Mouse (Mus musculus) A20 (cell line): Measurements from ENCODE around the gene Zfp641.

Experiments used
- DNase-seq: peaks from one replicate; pipeline ENCODE4 v3.0.0-alpha.2; 2011; ENCODE audit warnings: low read depth, low spot score

Zfp641 gene

GRCm38 (mm10) chr15:98295628-98296551 lies at the start of gene Zfp641:
Gene Zfp641 (minus strand): TSS chr15:98296161.
- DNase-seq, result no peak

- no peak for DNase-seq
These were observed 44.9 kb upstream of the Zfp641 start, which contains the start of gene Olfr284 for GRCm38 (mm10) chr15:98340887-98341286. Gene Olfr284 (minus strand): TSS chr15:98340987.

- DNase-seq, result no peak
These were observed 21.3 kb upstream of the Zfp641 start, which contains the start of gene Olfr285 for GRCm38 (mm10) chr15:98317177-98317724. Gene Olfr285 (minus strand): TSS chr15:98317353.

- peak; percentile 43 for DNase-seq
These were observed 19.7 kb upstream of the Zfp641 start for GRCm38 (mm10) chr15:98315703-98316102.

GRCm38 (mm10) chr15:98293651-98294050 lies 2.3 kb downstream of the Zfp641 start:
- no peak for DNase-seq

GRCm38 (mm10) chr15:98288566-98288965 lies 7.4 kb downstream of the Zfp641 start:
- DNase-seq, result peak; percentile 48

- DNase-seq, result no peak
These were observed 9.5 kb downstream of the Zfp641 start for GRCm38 (mm10) chr15:98286418-98286817.

GRCm38 (mm10) chr15:98257776-98258175 lies 38.2 kb downstream of the Zfp641 start:
- DNase-seq, result no peak

GRCm38 (mm10) chr15:98257193-98257592 lies 38.8 kb downstream of the Zfp641 start, which contains the start of gene H1fnt:
Gene H1fnt (minus strand): TSS chr15:98257293.
- no peak for DNase-seq

- DNase-seq, result no peak
These were observed 39.7 kb downstream of the Zfp641 start for GRCm38 (mm10) chr15:98256271-98256670.
